Mouse (Mus musculus) stomach, embryonic 14.5 days (tissue): ENCODE data around the gene Adcy4. TPM values are rescaled to one million over a fixed set of nuclear protein-coding genes. Genes with fewer than 3 reads are reported as not detected.
"Not testable (repeated sequence)": the region's sequence is repeated elsewhere in the genome, so short reads cannot be mapped to it uniquely, and the experiment has no call there.

Experiments
- ATAC-seq: fragments of 200-750 bp; cut with Nextera tagmentation; 2 replicates; pipeline ENCODE4 v1.8.0; 2017; ENCODE audit warnings: low read depth, moderate TSS enrichment; ENCODE audit not compliant: insufficient number of reproducible peaks, insufficient read depth, low FRiP score
- H3K27ac ChIP-seq: fragments of 300-500 bp; sonication (generic); 2 replicates; pipeline ENCODE4 v1.5.1; 2014; ENCODE audit warnings: mild to moderate bottlenecking, low read length, moderate library complexity, mixed read lengths
- H3K27me3 ChIP-seq: fragments of 300-500 bp; sonication (generic); 2 replicates; pipeline ENCODE4 v1.6.1; 2014; ENCODE audit warnings: low read length, control low read depth, mixed read lengths; ENCODE audit not compliant: control insufficient read depth, insufficient read depth
- H3K36me3 ChIP-seq: fragments of 300-500 bp; sonication (generic); 2 replicates; pipeline ENCODE4 v1.6.1; 2014; ENCODE audit warnings: mild to moderate bottlenecking, control low read depth, low read length, moderate library complexity, mixed read lengths; ENCODE audit not compliant: control insufficient read depth, insufficient read depth
- H3K4me1 ChIP-seq: fragments of 300-500 bp; sonication (generic); 2 replicates; pipeline ENCODE4 v1.6.1; 2014; ENCODE audit warnings: low read length, control low read depth, mixed read lengths; ENCODE audit not compliant: control insufficient read depth, insufficient read depth
- H3K4me2 ChIP-seq: fragments of 300-500 bp; sonication (generic); replicated peaks from 2 replicates; pipeline ENCODE4 v1.6.1; 2014; ENCODE audit warnings: low read depth, low read length, control low read depth
- H3K4me3 ChIP-seq: fragments of 300-500 bp; sonication (generic); 2 replicates; pipeline ENCODE4 v1.5.1; 2014; ENCODE audit warnings: low read depth, low read length, control low read depth
- H3K9ac ChIP-seq: fragments of 300-500 bp; sonication (generic); replicated peaks from 2 replicates; pipeline ENCODE4 v1.6.1; 2014; ENCODE audit warnings: low read depth, mild to moderate bottlenecking, control low read depth, low read length, moderate library complexity, mixed read lengths
- H3K9me3 ChIP-seq: fragments of 300-500 bp; sonication (generic); 2 replicates; pipeline ENCODE4 v1.6.1; 2016; ENCODE audit warnings: low read depth, low read length, control low read depth; ENCODE audit not compliant: control insufficient read depth
- WGBS: fragments of 180-500 bp; shearing (Covaris S2); extraction: QIAGEN DNeasy Blood & Tissue Kit; methylation state at CpG from one replicate; pipeline ENCODE4 v1.1.7; 2014; 5-methylcytosine and 5-hydroxymethylcytosine counted together
- polyA plus RNA-seq: library from polyadenylated mRNA; unstranded; fragments of >200 nt; fragmentation: Nextera tagmentation; extraction: Ambion mirVana; gene quantifications from 2 replicates; pipeline ENCODE4 v1.2.1, GENCODE M21; 2014

Gene Adcy4
- polyA plus RNA-seq, 1 experiment from 2014 or later, result 4.3 TPM

GRCm38 (mm10) chr14:55761163-55761562, 22.7 kb downstream of the Adcy4 start, which contains the start of gene Ltb4r2:
TSS of gene Ltb4r2 (plus strand) at chr14:55761428.
- peak within 1 kb of the TSS; percentile 98 for H3K4me2 ChIP-seq
- no peak within 1 kb of the TSS for H3K27ac ChIP-seq
- peak within 1 kb of the TSS; percentile 63 for H3K9ac ChIP-seq
- H3K27me3 ChIP-seq, result peaks cover 8% of the 10 kb centered on the region; the same call in 1 of the 2 replicates
- no peaks in the 10 kb centered on the region for H3K36me3 ChIP-seq
- WGBS, result 78% methylated on average over 6 of the region's 6 CpGs
- no peak for ATAC-seq
- H3K4me1 ChIP-seq, result peaks cover 6% of the 10 kb centered on the region; the same call in 1 of the 2 replicates
- H3K9me3 ChIP-seq, result no peaks in the 10 kb centered on the region
- H3K4me3 ChIP-seq, result peak within 1 kb of the TSS; percentile 47

GRCm38 (mm10) chr14:55760156-55760555, 23.7 kb downstream of the Adcy4 start:
- H3K4me2 ChIP-seq, result peak overlapping the region; percentile 40
- WGBS, result 2% methylated on average over 6 of the region's 6 CpGs
- 0 out of 2 replicates have a peak overlapping the region, but pooled peaks have one; percentile 8 for H3K4me3 ChIP-seq
- H3K9me3 ChIP-seq, H3K9ac ChIP-seq, H3K27me3 ChIP-seq, H3K27ac ChIP-seq, H3K36me3 ChIP-seq, H3K4me1 ChIP-seq: not testable (repeated sequence)
- ATAC-seq, result peak; percentile 17; the same call in 1 of the 2 replicates

GRCm38 (mm10) chr14:55758363-55758784, 25.5 kb downstream of the Adcy4 start, which contains the start of gene Cideb:
TSS of gene Cideb (minus strand) at chr14:55758458.
- 21% methylated on average over 8 of the region's 8 CpGs for WGBS
- Histone ChIP-seq H3K4me2 (peak within 1 kb of the TSS; percentile 3; the same call in 1 of the 2 replicates), H3K27ac (no peak within 1 kb of the TSS), H3K9ac (no peak within 1 kb of the TSS), H3K4me3 (no peak within 1 kb of the TSS), H3K4me1 (peaks cover 6% of the 10 kb centered on the region; the same call in 1 of the 2 replicates), H3K36me3 (peaks cover 23% of the 10 kb centered on the region), H3K27me3 (peaks cover 8% of the 10 kb centered on the region; the same call in 1 of the 2 replicates), H3K9me3 (no peaks in the 10 kb centered on the region)
- ATAC-seq, result peak; percentile 47

GRCm38 (mm10) chr14:55757566-55757965, 26.3 kb downstream of the Adcy4 start:
- Histone ChIP-seq H3K4me2 (no peak overlapping the region), H3K27ac (no peak overlapping the region), H3K9me3 (no peaks in the 10 kb centered on the region), H3K9ac (no peak overlapping the region), H3K4me3 (no peak overlapping the region), H3K36me3 (peaks cover 31% of the 10 kb centered on the region), H3K4me1 (peaks cover 6% of the 10 kb centered on the region; the same call in 1 of the 2 replicates), H3K27me3 (peaks cover 8% of the 10 kb centered on the region; the same call in 1 of the 2 replicates)
- WGBS, result 82% methylated on average over 6 of the region's 6 CpGs
- ATAC-seq, result no peak

GRCm38 (mm10) chr14:55747051-55747847, 36.6 kb downstream of the Adcy4 start:
- Histone ChIP-seq H3K4me1 (peaks cover 17% of the 10 kb centered on the region; the same call in 1 of the 2 replicates), H3K27ac (no peak overlapping the region), H3K9ac (no peak overlapping the region), H3K36me3 (peaks cover 16% of the 10 kb centered on the region), H3K4me2 (peak overlapping the region; percentile 97; the same call in 1 of the 2 replicates), H3K27me3 (no peaks in the 10 kb centered on the region), H3K4me3 (no peak overlapping the region; the same call in 1 of the 2 replicates), H3K9me3 (no peaks in the 10 kb centered on the region)
- 89% methylated on average over 10 of the region's 10 CpGs for WGBS
- no peak for ATAC-seq

GRCm38 (mm10) chr14:55745861-55746237, 38.0 kb downstream of the Adcy4 start:
- no peaks in the 10 kb centered on the region for H3K9me3 ChIP-seq
- WGBS, result 0% methylated on average over 31 of the region's 31 CpGs
- peak; percentile 11; the same call in 1 of the 2 replicates for ATAC-seq
- 0 out of 2 replicates have a peak overlapping the region, but pooled peaks have one; percentile 18 for H3K27ac ChIP-seq
- peak overlapping the region; percentile 63 for H3K9ac ChIP-seq
- peak overlapping the region; percentile 97 for H3K4me2 ChIP-seq
- H3K4me1 ChIP-seq, result peaks cover 17% of the 10 kb centered on the region; the same call in 1 of the 2 replicates
- no peaks in the 10 kb centered on the region for H3K27me3 ChIP-seq
- peak overlapping the region; percentile 85 for H3K4me3 ChIP-seq
- H3K36me3 ChIP-seq, result peaks cover 12% of the 10 kb centered on the region

GRCm38 (mm10) chr14:55745180-55745860, 38.6 kb downstream of the Adcy4 start, which contains the start of the genes Dhrs1 and Nop9:
TSS of gene Dhrs1 (minus strand) at chr14:55745690.
TSS of gene Nop9 (plus strand) at chr14:55745693.
- H3K36me3 ChIP-seq, result peaks cover 14% of the 10 kb centered on the region; the same call in 1 of the 2 replicates
- no peaks in the 10 kb centered on the region for H3K27me3 ChIP-seq
- WGBS, result 2% methylated on average over 48 of the region's 48 CpGs
- ATAC-seq, result peak; percentile 77; the same call in 1 of the 2 replicates
- H3K4me1 ChIP-seq, result peaks cover 17% of the 10 kb centered on the region; the same call in 1 of the 2 replicates
- H3K9me3 ChIP-seq, result no peaks in the 10 kb centered on the region
- H3K27ac ChIP-seq, result 0 out of 2 replicates have a peak within 1 kb of the TSS, but pooled peaks have one; percentile 18
- H3K9ac ChIP-seq, result peak within 1 kb of the TSS; percentile 63
- H3K4me2 ChIP-seq, result peak within 1 kb of the TSS; percentile 97
- peak within 1 kb of the TSS; percentile 85 for H3K4me3 ChIP-seq

GRCm38 (mm10) chr14:55743711-55744110, 40.2 kb downstream of the Adcy4 start:
- peaks cover 25% of the 10 kb centered on the region; the same call in 1 of the 2 replicates for H3K36me3 ChIP-seq
- H3K9ac ChIP-seq, result no peak overlapping the region
- peaks cover 17% of the 10 kb centered on the region; the same call in 1 of the 2 replicates for H3K4me1 ChIP-seq
- WGBS, result 20% methylated on average over 10 of the region's 10 CpGs
- no peaks in the 10 kb centered on the region for H3K9me3 ChIP-seq
- peak; percentile 75 for ATAC-seq
- no peaks in the 10 kb centered on the region for H3K27me3 ChIP-seq
- H3K27ac ChIP-seq, result no peak overlapping the region
- no peak overlapping the region for H3K4me3 ChIP-seq
- peak overlapping the region; percentile 11 for H3K4me2 ChIP-seq
